Mouse (Mus musculus): ENCODE data around the gene Brms1.

Brms1 gene

DNA sequence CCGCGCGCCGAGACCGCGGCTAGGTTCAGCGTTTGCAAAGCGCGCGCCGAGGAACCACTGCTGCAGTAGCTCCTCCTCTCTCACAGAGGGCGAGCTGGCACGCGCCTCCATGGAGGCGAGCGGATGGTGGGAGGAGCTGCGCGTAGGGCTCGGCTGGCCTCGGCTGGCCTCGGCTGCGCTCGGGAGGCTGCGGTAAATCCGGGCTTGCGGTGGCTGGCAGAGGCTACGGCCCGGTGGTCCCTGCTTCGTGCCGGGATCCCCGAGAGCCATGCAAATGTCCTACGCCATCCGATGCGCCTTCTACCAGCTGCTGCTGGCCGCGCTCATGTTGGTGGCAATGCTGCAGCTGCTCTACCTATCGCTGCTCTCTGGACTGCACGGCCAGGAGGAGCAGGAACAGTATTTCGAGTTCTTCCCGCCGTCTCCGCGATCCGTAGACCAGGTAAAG lies 2.4 kb upstream of the Brms1 start, which contains the start of the genes B4gat1 and AC124502.3:
Gene B4gat1 (plus strand): TSS at position 118 of the 448 bp plus-strand sequence.
Gene AC124502.3 (plus strand): TSS at position 183 of the 448 bp plus-strand sequence.
- peak; percentile 92 for DNase-seq (ENCODE audit: low read depth, low spot score)

DNA sequence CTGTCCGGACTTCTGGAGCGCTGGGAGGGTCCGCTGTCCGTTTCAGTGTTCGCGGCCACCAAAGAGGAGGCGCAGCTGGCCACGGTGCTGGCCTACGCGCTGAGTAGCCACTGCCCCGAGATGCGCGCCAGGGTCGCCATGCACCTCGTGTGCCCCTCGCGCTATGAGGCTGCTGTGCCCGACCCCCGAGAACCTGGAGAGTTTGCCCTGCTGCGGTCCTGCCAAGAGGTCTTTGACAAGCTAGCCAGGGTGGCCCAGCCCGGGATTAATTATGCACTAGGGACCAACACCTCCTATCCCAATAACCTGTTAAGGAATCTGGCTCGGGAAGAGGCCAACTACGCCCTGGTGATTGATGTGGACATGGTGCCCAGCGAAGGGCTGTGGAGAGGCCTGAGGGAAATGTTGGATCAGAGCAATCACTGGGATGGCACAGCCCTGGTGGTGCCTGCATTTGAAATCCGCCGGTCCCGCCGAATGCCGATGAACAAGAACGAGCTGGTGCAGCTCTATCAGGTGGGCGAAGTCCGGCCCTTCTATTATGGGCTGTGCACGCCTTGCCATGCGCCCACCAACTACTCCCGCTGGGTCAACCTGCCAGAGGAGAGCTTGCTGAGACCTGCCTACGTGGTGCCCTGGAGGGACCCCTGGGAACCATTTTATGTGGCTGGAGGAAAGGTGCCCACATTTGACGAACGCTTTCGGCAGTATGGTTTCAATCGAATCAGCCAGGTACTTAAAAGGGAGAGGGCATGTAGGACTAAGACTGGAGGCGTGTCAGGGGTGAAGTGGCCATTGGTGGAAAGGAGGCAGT lies 1.6 kb upstream of the Brms1 start:
- no peak for DNase-seq (ENCODE audit: low read depth, low spot score)

DNA sequence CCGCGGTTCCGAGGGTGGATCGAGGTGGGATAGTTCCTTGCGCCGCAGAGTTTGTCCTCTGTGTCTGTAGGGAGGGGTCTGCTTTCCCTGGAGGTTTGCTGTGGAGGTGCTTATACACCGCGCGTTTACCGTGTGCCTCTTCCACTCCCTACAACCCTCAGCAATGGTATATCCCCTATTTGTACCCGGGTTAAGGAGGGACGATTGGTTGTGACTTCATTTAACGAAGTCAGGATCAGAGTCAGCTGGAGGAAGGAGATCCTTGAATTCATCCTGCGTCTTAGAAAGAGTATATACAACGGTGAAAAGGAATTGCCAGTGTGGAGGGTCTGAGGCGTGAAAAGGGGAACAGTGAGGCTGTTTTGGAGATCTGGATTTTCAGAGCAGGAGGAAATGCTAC lies 434 bp downstream of the Brms1 start:
- no peak for DNase-seq (ENCODE audit: low read depth, low spot score)

- no peak for DNase-seq (ENCODE audit: low read depth, low spot score)
These were observed 4.4 kb downstream of the Brms1 start for GRCm38 (mm10) chr19:5045531-5045930.

- DNase-seq (ENCODE audit: low read depth, low spot score): no peak
These were observed 7.2 kb downstream of the Brms1 start for GRCm38 (mm10) chr19:5048138-5049056.

GRCm38 (mm10) chr19:5049325-5049724 lies 8.2 kb downstream of the Brms1 start:
- DNase-seq (ENCODE audit: low read depth, low spot score): no peak

DNA sequence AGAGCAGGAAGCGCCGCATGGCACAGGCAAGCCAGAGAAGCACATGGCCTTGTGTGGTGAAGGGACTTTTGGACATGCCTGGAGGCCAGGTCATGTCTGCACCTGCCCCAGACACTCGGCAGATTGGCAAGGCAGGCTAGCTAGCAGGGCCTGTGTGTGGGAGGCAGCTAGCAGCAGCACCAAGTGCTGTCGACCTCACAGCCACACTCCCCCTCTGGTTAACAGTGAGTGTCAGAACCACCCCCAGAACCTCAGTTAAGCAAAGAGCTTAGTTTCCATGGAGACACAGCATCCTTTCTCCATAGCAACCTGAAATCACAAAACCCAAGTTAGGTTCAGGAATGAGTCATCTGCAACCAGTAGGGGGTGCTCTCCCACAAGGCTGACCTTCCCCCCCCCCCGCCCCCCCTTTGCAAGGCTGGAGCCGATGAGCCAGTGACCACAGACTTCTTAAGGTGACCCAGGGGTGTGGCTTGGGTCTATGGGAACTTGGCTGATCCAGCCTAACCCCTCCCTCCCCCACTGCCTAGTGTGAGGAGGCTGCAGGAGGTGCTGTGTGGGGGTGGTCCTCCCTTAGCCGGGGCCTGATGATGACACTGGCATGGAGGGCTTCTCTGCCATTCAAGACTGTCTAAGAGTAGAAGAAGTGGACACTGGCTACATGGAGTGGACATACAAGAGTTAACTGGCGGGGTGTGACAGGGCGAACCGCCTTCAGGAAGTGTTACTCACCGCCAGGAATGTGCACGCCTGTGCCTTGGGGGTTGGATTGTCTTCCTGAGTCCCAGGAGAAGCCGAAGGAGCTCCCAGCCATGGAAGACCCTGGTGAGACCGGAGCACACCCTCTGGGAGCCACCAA lies 9.1 kb downstream of the Brms1 start, which contains the start of gene Rin1:
Gene Rin1 (plus strand): TSS at position 435 of the 859 bp plus-strand sequence.
- peak; percentile 73 for DNase-seq (ENCODE audit: low read depth, low spot score)

GRCm38 (mm10) chr19:5051031-5051430 lies 9.9 kb downstream of the Brms1 start:
- no peak for DNase-seq (ENCODE audit: low read depth, low spot score)

- DNase-seq (ENCODE audit: low read depth, low spot score): no peak
These were observed 10.4 kb downstream of the Brms1 start for GRCm38 (mm10) chr19:5051515-5051914.

- no peak for DNase-seq (ENCODE audit: low read depth, low spot score)
These were observed 11.1 kb downstream of the Brms1 start for GRCm38 (mm10) chr19:5052166-5052822.

DNA sequence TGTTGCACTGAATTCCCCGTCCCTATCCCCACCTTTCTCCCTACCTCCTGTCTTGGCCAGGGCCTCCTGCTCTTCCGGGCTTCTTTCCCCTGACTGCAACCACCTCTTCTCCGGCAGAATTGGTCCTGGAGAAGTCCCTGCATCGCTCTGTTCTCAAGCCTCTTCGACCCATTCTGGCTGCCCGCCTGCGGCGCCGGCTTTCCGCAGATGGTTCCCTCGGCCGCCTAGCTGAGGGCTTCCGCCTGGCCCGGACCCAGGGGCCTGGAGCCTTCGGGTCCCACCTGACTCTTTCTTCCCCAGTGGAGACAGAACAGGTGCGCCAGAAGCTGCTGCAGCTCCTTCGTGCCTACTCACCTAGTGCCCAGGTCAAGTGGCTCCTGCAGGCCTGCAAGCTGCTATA lies 11.7 kb downstream of the Brms1 start:
- no peak for DNase-seq (ENCODE audit: low read depth, low spot score)

DNA sequence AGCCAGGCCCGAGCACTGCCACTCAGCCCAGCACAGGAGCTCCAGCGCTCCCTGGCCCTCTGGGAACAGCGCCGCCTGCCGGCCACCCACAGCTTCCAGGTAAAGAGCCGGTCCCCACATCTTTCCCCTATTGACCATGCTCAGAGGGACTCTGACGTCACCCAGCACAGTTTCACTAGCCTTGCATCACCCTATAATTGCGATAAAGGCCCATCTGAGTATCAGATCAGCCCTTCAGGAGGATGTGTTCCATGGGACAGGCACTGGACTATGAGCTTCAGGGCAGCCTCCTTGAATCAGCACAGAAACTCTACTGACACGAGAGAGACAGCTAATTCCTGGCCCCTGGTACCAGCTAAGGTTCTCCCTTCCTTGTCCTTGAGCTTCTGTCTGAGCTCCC lies 12.8 kb downstream of the Brms1 start:
- DNase-seq (ENCODE audit: low read depth, low spot score): peak; percentile 71

DNA sequence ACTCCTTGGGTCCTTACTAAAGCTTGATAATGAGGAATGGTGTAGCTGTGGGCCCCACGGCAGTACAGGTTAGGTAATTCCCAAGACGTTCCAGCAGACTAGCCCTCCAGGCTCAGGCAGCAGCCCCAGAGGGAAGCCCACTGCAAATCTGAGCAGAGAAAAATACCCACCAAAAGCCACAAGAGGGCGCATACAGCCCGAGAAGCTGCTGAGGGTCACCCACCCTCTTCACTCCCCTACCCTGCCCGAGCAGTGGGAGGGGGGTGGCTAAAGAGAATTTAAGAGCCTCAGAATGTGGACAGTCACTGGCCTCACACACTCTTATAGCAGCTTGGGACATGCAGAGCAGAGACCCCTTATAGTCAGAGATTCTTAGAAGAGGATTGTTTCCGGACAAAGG lies 15.1 kb downstream of the Brms1 start:
- DNase-seq (ENCODE audit: low read depth, low spot score): peak; percentile 58

DNA sequence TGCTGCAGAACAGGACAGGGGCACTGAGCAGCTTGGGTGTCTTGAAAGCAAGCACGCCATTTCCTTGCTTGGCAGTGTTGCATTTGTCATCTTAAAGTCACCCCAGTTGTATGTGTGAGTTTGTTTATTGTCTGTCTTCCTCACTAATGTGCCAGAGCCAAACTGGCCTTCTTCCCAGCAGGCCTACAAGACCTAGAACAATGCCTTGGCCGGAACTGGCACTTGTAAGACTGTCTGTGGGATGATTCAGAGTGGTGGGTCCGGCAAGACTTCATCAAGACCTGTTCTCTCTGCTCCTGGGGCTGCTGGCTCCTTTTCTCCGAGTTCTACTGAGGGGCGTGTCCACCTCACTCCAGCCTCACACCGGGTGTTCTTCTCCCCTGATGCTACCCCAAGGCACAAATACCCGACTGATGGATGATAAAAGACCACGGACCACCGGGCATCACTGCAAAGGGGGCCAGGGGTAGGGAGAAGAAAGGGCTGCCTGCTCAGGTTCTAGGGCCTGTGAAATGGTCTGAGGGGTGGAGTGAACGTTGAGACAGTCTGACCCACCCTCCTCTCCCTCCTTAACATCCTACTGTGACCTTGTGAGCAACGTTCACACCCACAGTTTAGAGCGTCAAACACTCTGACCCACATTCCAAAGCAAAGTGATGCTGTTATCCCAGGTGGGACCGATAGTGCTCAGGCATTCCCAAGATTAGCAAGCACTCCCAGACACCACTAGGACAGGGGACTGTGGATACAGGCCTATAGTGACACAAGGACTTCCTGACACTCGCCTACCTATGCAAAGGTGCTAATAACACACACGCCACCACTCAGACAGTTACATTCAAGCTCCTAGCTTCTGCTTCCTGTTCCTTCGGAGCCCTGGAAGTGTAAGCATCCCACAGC lies 17.0 kb downstream of the Brms1 start:
- DNase-seq (ENCODE audit: low read depth, low spot score): no peak

DNA sequence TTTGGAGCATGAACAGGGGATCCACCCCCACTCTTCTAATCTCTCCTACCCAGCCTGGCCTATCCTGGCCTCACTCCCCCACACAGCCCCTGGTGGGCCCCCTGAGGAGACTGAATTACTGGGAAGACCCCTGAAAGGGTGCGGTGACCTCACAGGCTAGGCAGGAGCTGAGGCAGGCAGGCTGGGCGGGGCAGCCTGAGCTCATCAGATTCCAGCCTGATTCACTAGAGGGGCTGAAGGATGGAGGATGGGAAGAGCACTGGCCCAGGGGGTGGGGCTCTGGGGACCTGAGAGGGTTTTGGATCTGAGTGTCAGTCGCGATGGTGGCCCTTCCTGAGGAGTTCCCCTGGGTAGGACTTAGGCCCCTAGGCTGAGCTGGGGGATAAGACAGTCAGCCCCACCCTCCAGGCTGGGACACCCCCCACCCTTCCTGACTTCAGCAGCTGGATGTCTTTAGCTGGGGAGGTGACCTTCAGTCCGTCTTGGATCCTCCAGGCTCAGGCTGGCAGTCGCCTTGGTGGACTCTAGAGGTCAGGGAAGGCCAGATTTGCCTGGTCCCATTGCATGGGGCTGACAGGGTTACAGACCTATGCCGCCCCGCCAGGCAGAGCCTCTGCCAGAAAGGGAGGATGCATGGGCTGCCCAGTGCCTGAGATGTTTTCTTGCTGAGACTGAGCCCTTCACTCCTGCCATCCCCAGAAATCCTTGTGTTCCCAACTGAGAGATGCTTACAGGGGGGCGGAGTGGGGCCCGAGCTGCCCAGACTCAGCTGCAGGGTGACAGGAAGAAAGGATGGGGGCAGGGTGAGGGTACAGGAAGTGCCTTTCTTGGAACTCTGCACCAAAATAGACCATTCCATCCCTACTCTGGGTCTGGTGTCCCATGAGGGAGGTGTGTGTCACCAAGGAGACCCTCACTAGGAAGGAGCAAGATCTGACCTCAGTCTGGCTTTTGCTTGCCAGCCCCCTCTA lies 17.9 kb downstream of the Brms1 start:
- DNase-seq (ENCODE audit: low read depth, low spot score): peak; percentile 41

GRCm38 (mm10) chr19:5060365-5061330 lies 19.5 kb downstream of the Brms1 start:
- DNase-seq (ENCODE audit: low read depth, low spot score): peak; percentile 40

DNA sequence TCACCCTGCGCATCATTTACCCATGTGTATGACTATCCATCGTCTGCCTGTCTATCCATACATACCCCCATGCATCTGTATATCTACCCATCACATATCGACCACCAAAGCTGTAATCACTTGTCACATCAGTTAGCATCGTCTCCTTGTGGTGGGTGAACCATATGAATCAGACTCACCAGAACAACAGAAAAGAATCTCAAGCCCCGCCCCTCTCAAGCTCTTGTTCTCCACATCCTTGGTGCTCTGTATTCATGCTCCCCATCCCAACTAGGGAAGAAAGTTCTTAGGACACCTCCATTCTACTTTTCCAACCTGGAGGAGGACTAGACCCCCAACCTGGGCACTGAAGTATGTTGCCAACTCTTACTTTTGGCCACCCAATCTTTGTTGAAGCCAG lies 20.9 kb downstream of the Brms1 start:
- DNase-seq (ENCODE audit: low read depth, low spot score): no peak
